Mouse (Mus musculus) CH12.LX (cell line): ENCODE measurements around the gene Hapln3. TPM values are rescaled to one million over a fixed set of nuclear protein-coding genes. Genes with fewer than 3 reads are reported as not detected.

Experiments
- DNase-seq: peaks from one replicate; pipeline ENCODE4 v3.0.0-alpha.2; 2013; ENCODE audit errors: extremely low read depth
- H3K27ac ChIP-seq: 2 replicates; pipeline ENCODE4 v1.5.1; 2012; ENCODE audit warnings: low read depth, mild to moderate bottlenecking, control low read depth, moderate library complexity; ENCODE audit not compliant: insufficient read depth
- H3K27me3 ChIP-seq: replicated peaks from 2 replicates; pipeline ENCODE3; 2012; ENCODE audit warnings: inconsistent platforms
- H3K36me3 ChIP-seq, 2 experiments: replicated peaks in 1 of 2; 2 replicates each; pipeline versions ENCODE3 to v1.6.1; 2012; ENCODE audit warnings: inconsistent platforms in 1 of 2, low read length in 1 of 2, mild to moderate bottlenecking in 1 of 2, mixed read lengths in 1 of 2, moderate library complexity in 1 of 2; ENCODE audit not compliant: control insufficient read depth in 1 of 2, insufficient read depth in 1 of 2
- H3K4me1 ChIP-seq, 2 experiments: 2 replicates each; pipeline ENCODE4 v1.6.1; 2012; ENCODE audit warnings: inconsistent platforms in 1 of 2, moderate library complexity in 1 of 2; ENCODE audit not compliant: insufficient read depth in 2 of 2, control insufficient read depth in 1 of 2
- H3K4me2 ChIP-seq: 2 replicates; pipeline ENCODE4 v1.6.1; 2012; ENCODE audit warnings: low read depth, mild to moderate bottlenecking, control low read depth; ENCODE audit not compliant: poor library complexity, insufficient read depth, severe bottlenecking
- H3K4me3 ChIP-seq, 3 experiments: fragments of 150-350 bp in 1 of 3; sonication (generic) in 1 of 3; replicated peaks in 1 of 3; 2 replicates each; pipeline versions ENCODE3 to v1.5.1; 2011 to 2012; ENCODE audit warnings: low read depth in 2 of 3, low read length in 2 of 3, mild to moderate bottlenecking in 2 of 3, moderate library complexity in 2 of 3, control low read depth in 1 of 3, improper control_type of control experiment in 1 of 3, inconsistent platforms in 1 of 3, mixed read lengths in 1 of 3; ENCODE audit not compliant: poor library complexity in 1 of 3
- H3K79me2 ChIP-seq: replicated peaks from 2 replicates; pipeline ENCODE4 v1.6.1; 2012; ENCODE audit warnings: mild to moderate bottlenecking, moderate library complexity; ENCODE audit not compliant: control insufficient read depth, poor library complexity, insufficient read depth, severe bottlenecking; ENCODE audit errors: extremely low read depth
- H3K9ac ChIP-seq: 2 replicates; pipeline ENCODE4 v1.6.1; 2012; ENCODE audit warnings: low read depth, mild to moderate bottlenecking, control low read depth, moderate library complexity; ENCODE audit not compliant: insufficient read depth
- H3K9me3 ChIP-seq: replicated peaks from 2 replicates; pipeline ENCODE3; 2012; ENCODE audit warnings: low read length, inconsistent platforms, mixed read lengths
- EP300 ChIP-seq: IDR thresholded peaks from 2 replicates; pipeline ENCODE4 v1.6.1; 2011; ENCODE audit warnings: low read length, improper control_type of control experiment
- ETS1 ChIP-seq: conservative IDR thresholded peaks from 2 replicates; pipeline ENCODE4 v1.6.1; 2012; ENCODE audit warnings: low read depth, mild to moderate bottlenecking, inconsistent platforms, low read length, improper control_type of control experiment, moderate library complexity
- MEF2A ChIP-seq: IDR thresholded peaks from 2 replicates; pipeline ENCODE4 v1.6.1; 2014; ENCODE audit warnings: low read depth, mild to moderate bottlenecking, inconsistent platforms, low read length, improper control_type of control experiment, borderline replicate concordance
- MXI1 ChIP-seq: IDR thresholded peaks from 2 replicates; pipeline ENCODE4 v1.6.1; 2011; ENCODE audit warnings: mild to moderate bottlenecking, low read depth, low read length, improper control_type of control experiment
- POLR2AphosphoS2 ChIP-seq: IDR thresholded peaks from 2 replicates; pipeline ENCODE4 v1.6.1; 2011; ENCODE audit warnings: low read depth, low read length, improper control_type of control experiment
- ZKSCAN1 ChIP-seq: IDR thresholded peaks from 2 replicates; pipeline ENCODE4 v1.6.1; 2012; ENCODE audit warnings: low read depth, inconsistent platforms, low read length, improper control_type of control experiment, borderline replicate concordance
- ZMIZ1 ChIP-seq: IDR thresholded peaks from 2 replicates; pipeline ENCODE4 v1.6.1; 2012; ENCODE audit warnings: low read depth, mild to moderate bottlenecking, inconsistent platforms, low read length, improper control_type of control experiment
- dilution Hi-C: fragments of 300-500 bp; cut with MboI; formaldehyde crosslinking; loops from 2 replicates; pipeline ENCODE4 v1.14.3; 2020; ENCODE audit warnings: low sequenced_read_pairs; ENCODE audit not compliant: extremely low pct_unique_long_range_greater_than_20kb, extremely low pct_ligation_motif_present
- in situ Hi-C: fragments of 300-500 bp; cut with MboI; formaldehyde crosslinking; loops from 3 replicates; pipeline ENCODE4 v1.14.3; 2019; ENCODE audit warnings: low sequenced_read_pairs, low pct_ligation_motif_present, low pct_unique_long_range_greater_than_20kb, mixed read lengths
- polyA plus RNA-seq: library from polyadenylated mRNA; unstranded; fragments of >175 nt; gene quantifications from 2 replicates; pipeline ENCODE4 v1.2.1, GENCODE M21; 2012; ENCODE audit warnings: low read depth; ENCODE audit not compliant: insufficient read length
- total RNA-seq, 2 experiments: library from RNA; depleted of rRNA; stranded (reverse); fragments of 300-350 nt in 1 of 2; fragments of >200 nt in 1 of 2; gene quantifications; 2 replicates each; pipeline ENCODE4 v1.2.3; 2012 to 2014

Gene Hapln3
- total and polyA plus RNA-seq, 3 experiments, result not detected

GRCm38 (mm10) chr7:79067466-79067865, 63.4 kb downstream of the Hapln3 start:
- H3K9me3 ChIP-seq, result peaks cover 5% of the 10 kb centered on the region
- no peaks in the 10 kb centered on the region for H3K79me2 ChIP-seq
- in situ Hi-C loops (no loop called here), dilution Hi-C loops (no loop called here)
- DNase-seq, result no peak
- H3K36me3 ChIP-seq, result no peaks in the 10 kb centered on the region
- no peak overlapping the region for H3K27ac ChIP-seq
- TF ChIP-seq MEF2A, result no peak
- no peak for TF ChIP-seq ETS1
- no peak for TF ChIP-seq POLR2AphosphoS2
- TF ChIP-seq EP300, result no peak
- no peak for TF ChIP-seq ZMIZ1
- TF ChIP-seq ZKSCAN1, result no peak
- TF ChIP-seq MXI1, result no peak
- H3K9ac ChIP-seq, result no peak overlapping the region
- peaks cover 92% of the 10 kb centered on the region for H3K27me3 ChIP-seq
- H3K4me1 ChIP-seq, result no peaks in the 10 kb centered on the region
- H3K4me2 ChIP-seq, result no peak overlapping the region
- no peak overlapping the region for H3K4me3 ChIP-seq

Other genes with a start within 250 kb of the Hapln3 start
- gene Aen, start 235.2 kb downstream of the Hapln3 start, total RNA-seq (2012; rRNA removed), result 69.1 and 93.5 TPM in 2 replicates
- 72.9 and 73.3 TPM in 2 replicates for gene Aen, start 235.2 kb downstream of the Hapln3 start, total RNA-seq (2014; rRNA removed)
- 74.2 and 88.9 TPM in 2 replicates for gene Aen, start 235.2 kb downstream of the Hapln3 start, polyA plus RNA-seq
- 35.0 and 44.2 TPM in 2 replicates for gene Isg20, start 217.6 kb downstream of the Hapln3 start, total RNA-seq (2012; rRNA removed)
- 5.6 and 6.9 TPM in 2 replicates for gene Isg20, start 217.6 kb downstream of the Hapln3 start, total RNA-seq (2014; rRNA removed)
- 19.9 and 21.3 TPM in 2 replicates for gene Isg20, start 217.6 kb downstream of the Hapln3 start, polyA plus RNA-seq
- not detected in 2 replicates for gene Acan, start 77.5 kb downstream of the Hapln3 start, total RNA-seq (2012; rRNA removed)
- gene Acan, start 77.5 kb downstream of the Hapln3 start, total RNA-seq (2014; rRNA removed), result not detected in 2 replicates
- not detected in 2 replicates for gene Acan, start 77.5 kb downstream of the Hapln3 start, polyA plus RNA-seq
- gene Mfge8, start 18.0 kb upstream of the Hapln3 start, total RNA-seq (2012; rRNA removed), result 16.5 and 24.5 TPM in 2 replicates
- gene Mfge8, start 18.0 kb upstream of the Hapln3 start, total RNA-seq (2014; rRNA removed), result 11.0 and 13.0 TPM in 2 replicates
- gene Mfge8, start 18.0 kb upstream of the Hapln3 start, polyA plus RNA-seq, result 12.4 and 13.2 TPM in 2 replicates
- gene Abhd2, start 142.2 kb upstream of the Hapln3 start, total RNA-seq (2012; rRNA removed), result 9.9 and 10.3 TPM in 2 replicates
- gene Abhd2, start 142.2 kb upstream of the Hapln3 start, total RNA-seq (2014; rRNA removed), result 5.5 and 6.0 TPM in 2 replicates
- gene Abhd2, start 142.2 kb upstream of the Hapln3 start, polyA plus RNA-seq, result 12.9 and 15.4 TPM in 2 replicates